Mouse (Mus musculus) c-Kit-negative CD71-positive TER-119-positive erythroid progenitor cells, embryonic 14.5 days (primary cell): ENCODE measurements around the gene Dlg1.

Source experiments
- DNase-seq: peaks from one replicate; pipeline ENCODE4 v3.0.0-alpha.2; 2013; ENCODE audit warnings: low read depth, low spot score

Gene Dlg1

DNA sequence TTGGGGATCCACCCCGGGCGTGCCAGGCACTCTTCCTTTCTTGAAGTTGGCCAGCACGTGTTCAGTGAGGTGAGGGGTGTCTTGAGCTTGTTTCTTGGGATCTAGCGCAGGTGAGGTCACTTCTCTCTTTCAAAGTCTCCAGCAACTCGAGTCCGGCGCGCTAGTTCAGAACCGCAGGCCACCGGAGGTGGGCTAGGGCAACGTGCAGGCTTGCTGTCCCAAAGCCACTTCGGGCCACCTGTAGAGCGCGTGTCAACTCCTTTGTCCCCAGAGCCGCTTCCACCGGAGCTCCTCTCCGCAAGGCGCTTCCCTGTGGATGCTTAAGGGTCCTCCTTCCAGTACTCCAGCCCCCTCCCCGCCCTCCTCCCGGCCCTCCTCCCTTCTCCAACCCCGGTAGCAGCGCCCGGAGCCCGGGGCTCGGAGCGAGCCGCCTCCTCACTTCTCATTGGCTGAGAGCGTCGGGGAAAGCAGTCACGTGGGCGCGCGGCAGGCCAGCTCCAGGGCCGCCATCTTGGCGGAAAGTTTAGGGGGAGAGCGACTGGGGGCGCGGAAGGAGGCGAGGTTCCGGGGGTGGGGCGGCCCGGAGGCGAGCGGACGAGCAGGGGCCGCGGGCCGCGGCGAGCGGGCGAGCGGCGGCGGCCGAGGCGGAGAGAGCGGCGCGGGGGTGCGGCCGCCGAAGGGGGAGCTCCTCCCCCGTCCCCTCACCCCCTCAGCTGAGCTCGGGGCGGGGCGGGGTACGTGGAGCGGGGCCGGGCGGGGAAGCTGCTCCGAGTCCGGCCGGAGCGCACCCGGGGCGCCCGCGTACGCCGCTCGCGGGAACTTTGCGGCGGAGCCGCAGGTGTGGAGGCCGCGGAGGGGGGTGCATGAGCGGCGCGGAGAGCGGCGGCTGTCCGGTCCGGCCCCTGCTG, at the start of gene Dlg1:
TSS of gene Dlg1 (plus strand) at position 65 of the 908 bp plus-strand sequence.
- peak; percentile 76 for DNase-seq

DNA sequence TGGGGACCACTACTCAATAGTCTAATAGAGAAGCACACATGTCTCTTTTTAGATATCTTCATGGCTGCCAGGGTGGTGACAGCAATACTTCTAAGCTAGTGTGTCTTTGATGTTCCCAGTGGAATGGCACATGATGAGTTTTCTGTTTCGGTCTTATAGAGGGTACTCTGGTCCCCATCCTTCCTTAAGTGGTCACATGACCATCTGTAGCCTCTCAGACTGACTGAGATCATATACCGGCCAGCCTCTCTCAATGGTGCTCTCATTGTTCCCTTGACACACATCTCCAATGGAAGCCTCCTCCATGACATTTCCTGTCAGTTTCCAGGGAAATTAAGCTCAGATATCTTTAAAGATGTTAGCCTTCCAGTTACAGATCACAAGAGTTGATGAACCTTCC, 46.9 kb upstream of the Dlg1 start:
- no peak for DNase-seq

DNA sequence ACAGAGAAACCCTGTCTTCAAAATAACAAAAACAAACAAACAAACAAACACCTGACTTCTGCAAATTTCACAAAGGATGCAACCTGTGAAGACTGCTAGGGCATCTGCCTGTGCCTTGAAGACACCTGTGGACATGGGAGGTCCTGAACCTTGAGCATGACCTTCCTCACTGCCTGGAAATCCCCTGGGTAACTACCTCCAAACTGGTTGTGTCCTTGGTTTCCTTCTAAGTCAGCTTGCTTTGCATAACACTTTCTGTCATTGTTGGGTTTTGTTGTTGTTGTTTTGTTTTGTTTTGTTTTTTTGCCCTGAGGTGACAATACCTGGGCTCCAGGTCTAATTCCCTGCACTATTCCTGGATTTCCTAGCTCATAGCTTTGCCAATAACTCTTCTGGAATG, 46.1 kb upstream of the Dlg1 start:
- DNase-seq, result no peak

DNA sequence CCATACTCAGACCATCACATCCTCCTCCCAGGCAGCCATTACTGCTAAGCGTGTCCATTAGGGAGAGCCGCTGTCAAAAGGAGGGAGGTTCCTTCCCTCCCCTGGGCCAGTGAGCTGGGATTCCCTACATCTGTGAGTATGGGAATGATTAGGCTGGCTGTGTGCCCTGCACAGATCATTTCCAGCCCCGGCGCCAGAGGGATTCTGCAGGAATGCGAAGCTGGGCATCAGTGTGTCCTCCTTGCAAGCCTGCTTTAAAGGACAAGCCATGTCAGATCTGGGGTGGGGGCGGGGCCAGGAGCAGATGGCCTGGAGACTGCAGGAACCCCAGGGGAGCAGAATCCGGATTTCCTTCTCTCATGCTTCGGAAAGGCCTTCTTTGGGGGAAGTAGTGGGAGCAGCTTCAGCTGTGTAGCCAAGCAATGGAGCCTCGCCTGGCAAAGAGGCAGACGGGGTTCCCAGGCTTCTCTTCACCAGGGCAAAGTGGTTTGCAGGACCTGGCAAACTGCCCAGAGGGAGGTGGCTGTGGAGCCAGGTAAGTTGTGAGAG, 45.3 kb upstream of the Dlg1 start:
- DNase-seq, result no peak

DNA sequence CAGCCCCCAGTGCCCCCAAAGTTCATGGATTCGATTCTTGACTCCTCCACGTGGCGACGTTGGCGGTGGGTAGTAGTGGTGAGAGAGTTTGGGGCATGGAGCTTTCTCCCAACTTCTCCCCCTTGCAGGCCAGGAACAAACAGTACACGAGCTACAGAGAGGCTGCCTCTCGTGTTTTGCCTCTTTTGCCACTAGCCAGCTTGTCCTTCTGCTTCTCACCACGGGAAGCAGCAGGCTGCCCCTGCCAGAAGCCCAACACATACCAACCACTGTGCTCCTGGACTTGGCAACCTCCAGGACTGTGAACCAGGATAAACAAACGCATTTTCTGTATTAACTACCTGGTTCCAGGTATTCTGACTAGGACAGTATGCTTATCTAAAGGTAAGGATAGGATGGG, 44.6 kb upstream of the Dlg1 start:
- no peak for DNase-seq

DNA sequence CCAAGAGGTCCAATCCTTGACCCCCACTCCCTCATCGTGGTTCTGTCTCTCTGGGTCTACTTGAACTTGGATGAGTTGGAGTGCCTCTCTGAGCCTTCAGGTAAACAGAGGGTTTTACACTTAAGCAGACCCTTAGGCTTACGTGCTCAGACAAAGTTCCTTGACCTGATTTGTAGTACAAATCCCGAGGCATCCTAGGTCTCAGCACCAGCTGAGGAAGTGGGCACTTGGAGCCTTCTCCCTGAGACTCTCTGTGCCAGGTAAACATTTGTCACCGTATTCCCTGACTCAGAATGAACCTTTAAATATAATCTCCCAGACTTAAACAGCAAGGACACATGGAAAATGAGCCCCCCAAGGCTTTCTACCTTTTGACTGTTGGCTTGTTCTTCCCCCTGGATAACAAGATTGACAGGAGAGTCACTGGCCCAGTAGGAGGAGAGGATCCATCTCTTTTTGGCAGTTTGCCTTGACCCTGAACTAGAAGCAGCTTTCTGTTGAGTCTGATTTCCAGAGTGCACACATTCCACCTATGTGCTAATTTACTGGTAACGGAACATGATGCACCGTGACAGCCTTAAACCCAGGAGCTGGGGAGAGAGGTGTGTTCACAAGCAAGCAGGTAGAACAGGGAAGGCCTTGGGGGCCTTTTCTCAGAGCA, 43.4 kb upstream of the Dlg1 start:
- no peak for DNase-seq

DNA sequence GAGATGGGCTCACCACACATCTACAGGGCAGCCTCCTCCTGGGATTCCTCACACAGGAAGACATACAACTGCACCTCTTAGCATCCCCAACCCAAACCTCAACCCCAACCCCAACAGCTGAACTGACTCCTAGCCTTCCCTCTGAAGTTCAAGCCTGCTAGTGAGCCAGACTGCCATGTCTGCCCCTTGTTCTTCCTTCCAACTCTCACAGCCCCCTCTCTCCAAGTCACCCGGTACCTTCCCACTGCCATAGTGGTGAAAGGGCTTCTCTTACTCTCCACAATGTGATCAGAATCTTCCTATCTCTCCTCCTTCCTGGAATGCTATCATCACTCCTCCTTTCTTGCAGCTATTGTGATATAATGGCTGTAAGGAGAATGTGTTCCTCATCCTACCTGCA, 40.9 kb upstream of the Dlg1 start:
- no peak for DNase-seq

DNA sequence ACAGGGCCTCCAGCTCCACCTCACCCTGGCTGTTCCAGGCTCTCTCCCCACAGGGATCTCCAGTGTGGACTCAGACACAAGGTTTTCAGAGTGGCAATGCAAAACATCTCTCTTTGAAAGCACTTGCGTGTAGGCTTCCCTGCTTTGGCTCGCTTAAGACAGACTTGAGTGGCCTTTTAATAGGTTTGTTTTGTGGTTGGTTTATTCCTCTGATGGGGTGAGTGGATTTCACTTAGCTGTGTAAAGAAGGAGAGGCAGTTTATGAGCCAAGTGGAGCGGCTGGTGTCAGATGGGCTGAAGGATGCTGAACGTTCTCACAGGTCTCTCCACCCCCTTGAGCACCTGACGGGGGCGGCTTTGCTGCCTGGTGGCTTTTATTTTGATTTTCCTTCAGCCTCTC, 40.1 kb upstream of the Dlg1 start:
- no peak for DNase-seq

DNA sequence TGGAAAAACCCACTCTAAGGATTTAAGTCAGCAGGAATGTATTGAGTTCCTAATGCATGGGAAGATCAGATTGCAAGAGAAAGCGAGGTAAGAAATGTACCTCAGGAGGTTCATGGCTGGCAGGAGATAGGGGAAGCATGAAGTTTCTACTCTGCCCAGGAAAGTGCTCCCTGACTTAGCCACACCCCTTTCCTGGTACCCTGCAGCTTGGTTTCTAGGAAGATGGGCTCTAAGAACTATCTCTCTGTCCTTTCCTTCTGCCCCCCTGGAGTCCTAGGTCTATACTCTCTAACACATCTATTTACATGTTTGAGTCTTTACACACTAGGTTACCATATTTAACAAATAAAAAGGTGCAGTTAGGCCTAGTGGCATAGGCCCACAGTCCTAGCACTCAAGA, 38.5 kb upstream of the Dlg1 start:
- DNase-seq, result peak; percentile 54

DNA sequence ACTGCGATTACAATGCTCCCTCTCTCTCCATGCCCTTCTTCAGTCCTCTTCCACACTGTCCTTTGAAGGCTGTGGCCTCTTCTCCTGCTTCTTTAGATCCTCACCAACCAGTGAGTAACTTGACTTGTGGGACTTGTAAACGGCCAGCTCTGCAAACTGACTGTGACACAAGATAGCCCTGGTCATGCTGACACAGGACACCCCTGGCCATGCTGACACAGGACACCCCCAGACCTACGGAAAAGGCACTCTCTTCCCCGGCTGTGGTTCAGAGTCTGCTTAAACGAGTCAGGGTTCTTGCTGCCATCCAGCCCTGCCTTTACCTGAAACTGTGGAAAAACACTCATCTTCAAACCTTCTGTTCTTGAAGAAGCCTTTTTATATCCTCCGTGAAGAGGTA, 36.9 kb upstream of the Dlg1 start:
- DNase-seq, result no peak

DNA sequence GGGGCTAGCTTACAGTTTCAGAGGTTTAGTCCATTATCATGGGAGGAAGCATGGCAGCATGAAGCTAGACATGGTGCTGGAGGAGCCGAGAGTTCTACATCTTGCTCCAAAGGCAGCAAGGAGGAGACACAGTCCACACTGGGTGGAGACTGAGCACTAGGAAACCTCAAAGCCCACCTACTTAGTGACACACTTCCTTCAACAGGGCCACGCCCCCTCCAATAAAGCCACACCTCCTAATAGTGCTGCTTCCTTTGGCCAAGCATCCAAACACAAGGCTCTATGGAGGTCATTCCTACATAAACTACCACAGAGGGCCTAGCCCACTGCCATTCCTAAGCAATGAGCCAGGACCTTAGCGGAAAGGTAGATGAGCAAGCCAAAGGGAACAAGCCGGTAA, 32.9 kb upstream of the Dlg1 start:
- DNase-seq, result no peak

DNA sequence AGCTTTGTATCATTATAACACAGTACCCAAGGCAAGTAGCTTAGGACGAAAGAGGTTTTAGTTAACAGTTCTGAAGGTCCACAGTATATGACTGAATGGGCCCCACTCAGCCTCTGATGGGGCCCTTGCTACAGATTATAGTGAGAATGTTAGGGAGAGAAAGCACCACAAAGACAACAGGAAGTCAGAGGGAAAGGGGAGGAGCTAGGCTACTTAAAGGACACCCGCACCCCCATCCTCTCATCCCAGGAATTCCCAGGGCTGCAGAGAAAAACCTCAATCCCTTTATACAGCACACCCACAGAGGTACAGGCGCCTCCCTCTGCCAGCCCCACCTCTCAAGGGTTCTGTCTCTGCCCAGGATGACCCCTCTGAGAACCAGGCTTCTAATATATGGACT, 32.2 kb upstream of the Dlg1 start:
- no peak for DNase-seq

DNA sequence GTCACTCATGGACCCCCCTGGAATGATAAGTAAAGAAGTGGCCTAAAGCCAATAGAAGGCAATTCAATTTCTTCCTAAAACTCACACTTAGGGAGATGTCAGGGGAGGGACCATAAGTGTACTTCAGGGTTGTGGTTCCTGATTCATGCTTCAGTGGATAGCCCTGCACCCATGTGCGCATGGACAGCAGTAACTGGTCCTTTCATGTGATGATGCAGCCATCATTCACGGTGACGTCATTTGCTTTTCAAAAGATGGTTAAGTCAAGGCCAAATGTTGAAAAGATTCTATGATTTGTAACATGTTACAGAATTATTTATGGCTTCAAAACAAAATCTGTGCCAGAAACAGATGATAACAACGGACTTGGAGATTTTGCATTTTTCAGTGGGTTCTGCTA, 28.9 kb upstream of the Dlg1 start:
- DNase-seq, result no peak

DNA sequence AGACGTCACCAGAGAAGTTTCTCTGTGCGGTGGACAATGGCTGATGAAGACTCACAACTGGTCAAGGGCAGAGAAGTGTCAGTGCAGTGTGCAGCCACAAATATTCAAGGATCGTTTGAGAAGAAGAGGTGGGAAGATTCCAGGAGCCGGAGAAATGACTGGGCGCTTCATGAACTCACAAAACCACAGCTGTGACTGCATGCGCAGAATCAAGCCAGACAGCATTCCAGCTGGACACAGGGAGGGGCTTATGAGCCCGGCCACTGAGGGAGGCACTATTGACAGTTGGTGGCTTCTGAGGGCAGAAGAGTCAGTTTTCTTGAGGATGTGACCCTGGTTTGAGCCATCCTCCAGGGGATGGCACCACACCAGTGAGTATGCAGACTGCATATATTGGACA, 24.9 kb upstream of the Dlg1 start:
- DNase-seq, result no peak

DNA sequence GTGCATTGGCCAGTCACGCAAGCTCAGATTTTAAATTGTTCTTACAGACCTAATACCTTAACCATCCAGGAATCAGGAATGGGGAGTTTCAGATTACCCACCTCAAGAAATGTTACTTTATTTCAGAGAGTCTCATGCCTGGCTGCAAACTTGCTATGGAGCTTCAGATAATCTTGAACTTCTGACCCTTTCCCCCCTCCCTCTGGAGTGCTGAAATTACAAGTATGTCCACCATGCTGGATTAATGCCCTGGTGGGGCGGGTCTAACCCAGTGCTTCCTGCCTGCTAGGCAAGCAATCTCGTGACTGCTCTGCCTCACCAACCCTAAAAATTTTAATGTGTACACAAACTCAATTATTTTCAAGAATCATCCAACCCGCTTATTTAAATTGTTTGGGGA, 23.3 kb upstream of the Dlg1 start:
- no peak for DNase-seq

DNA sequence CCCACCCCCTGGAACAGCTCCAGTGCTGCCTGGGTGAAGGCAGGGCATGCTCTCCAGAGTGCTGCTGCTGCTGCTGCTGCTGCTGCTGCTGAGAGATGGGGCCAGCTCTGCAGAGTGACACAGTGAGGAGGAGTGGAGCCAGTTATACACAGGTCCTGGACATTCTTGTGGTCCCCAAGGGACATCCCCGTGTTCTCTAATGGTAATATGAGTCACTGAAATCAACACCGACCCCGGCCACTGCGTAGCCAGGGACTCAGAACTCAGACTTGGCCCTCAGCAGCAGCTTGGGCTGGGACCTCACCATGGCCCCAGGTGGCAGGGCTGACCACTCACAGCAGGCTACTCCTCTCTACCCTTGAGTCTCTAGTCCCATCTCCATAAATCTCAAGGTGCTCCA, 21.5 kb upstream of the Dlg1 start:
- no peak for DNase-seq

DNA sequence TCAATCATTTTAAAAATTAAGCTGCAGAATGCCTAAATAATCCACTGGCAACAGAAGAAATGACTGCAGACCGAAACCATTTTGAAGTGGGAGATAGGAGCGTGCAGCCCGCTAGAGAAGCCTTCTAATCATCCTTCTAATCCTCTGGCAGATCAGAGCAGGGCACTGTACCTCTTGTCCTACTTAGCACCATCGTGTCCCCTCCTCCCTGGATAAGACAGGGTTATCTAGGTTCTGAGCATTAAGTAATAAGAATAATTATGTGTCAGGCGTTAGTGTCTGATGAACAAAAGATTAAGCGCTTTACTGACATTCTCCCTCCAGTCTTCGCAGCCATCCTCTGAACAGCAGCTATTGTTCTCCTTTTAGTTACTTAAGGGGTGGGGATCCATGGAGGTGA, 16.0 kb upstream of the Dlg1 start:
- no peak for DNase-seq

DNA sequence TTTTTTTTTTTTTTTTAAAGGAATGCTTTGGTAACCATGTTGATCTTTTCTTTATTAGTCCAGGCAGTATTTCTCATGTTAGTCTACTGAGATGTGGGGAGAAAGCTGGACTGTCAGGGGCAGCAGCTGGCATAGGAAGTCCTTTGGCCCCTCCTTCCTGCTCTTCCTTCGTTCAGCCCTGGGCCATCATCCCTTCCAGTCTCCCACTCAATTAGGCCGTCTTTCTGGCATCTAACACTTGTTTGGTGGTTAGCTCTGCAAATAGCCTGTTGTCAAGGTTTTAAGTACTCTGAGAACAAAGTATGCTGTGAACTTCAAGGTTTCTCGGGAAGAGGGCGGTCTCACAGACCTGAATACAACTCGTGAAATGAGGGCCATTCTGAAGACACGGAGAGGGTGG, 12.5 kb upstream of the Dlg1 start:
- DNase-seq, result no peak

DNA sequence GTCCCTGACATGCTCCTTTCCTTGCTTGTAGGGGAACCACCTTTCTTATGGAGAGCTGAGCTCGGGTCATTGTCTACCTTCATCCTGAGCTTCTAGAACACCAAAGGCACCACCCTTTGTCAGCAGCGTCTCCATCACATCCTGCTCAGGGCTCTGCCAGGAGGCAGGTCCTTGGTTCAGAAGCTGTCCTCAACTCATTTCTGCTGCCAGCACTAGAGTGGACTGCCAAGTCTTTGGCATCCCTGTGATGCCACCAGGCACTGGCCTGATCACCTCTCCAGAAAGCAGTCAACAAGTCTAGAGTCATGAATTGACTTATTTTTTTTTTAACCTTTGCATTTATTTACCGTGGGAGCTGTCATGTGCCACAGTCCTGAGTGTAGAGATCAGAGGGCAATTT, 11.7 kb upstream of the Dlg1 start:
- no peak for DNase-seq

DNA sequence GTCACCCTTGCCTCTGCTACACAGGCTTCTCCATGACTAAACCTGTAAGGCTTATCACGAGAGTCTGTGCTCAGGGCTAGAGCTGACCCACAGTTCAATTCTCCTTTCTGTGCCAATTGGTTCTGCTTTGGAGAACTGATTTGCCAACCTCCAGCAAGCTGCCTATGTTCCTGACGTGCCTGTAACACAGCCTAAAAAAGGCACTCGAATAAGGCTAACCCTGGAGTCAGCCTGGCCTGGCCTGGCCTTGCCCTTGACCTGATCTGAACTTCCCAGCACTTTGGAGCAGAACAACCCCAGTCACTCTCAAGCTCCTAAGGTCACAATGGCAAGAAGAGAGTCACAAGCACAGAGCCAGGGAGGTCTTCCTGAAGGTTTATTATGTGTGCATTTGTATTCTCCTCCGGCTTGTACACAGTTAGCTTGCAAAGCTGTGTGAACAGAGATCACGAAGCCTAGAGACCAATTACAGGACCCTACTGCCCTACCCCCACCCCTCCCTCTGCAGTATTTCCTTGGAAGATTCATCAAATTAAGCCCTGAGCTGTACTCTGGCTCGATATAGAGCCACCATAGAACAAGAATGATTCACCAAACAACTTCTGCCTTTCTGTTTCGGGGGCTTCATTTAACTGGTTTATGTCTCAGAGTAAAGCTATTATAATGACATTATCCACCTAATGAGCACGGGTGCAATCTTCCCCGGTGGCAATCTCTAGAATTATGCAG, 11.0 kb upstream of the Dlg1 start:
- DNase-seq, result no peak

DNA sequence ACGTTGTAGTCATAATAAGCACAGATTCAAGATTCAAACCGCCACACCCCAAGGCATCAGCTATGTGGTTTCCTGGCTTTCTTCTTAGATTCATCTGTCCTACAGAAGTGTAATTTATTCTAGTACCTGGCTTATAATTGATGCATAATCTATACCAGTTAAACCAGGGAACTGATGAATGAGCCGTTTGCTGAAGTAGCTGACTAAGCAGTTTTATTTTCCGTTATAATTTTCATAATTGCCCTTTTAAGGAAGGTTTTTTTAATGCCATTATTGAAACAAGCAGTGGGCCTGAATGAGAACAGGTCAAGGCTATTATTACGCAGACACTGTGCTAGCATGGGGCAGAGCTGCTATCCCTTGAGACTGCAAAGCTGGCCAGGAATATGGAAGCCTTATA, 9.6 kb upstream of the Dlg1 start:
- DNase-seq, result no peak

DNA sequence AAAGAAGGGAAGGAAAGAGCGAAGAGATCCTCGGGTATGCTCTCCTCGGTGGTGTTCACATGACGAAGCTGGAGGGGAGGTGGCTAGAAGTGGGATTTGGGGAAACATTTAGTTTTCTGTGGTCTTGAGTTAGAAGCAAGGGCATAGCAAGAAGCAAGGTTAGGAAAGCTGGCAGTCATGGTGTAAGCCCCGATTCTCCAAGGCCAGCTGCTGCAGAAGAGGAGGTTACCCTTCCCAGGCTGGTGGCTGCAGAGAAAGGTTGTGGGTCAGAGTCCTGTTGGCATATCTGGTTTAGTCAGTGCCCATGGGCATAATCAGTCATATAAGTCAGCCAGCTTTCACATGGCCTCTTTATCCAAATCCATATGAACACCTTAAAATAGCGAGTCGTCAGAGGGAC, 9.2 kb upstream of the Dlg1 start:
- no peak for DNase-seq
